Mouse (Mus musculus) heart, adult 2 months (tissue): ENCODE data around the gene Phf1.

ENCODE experiments used
- CTCF ChIP-seq: fragments of 200-600 bp; IDR thresholded peaks from 2 replicates; pipeline ENCODE4 v1.8.1; 2022; ENCODE audit warnings: antibody characterized with exemption, mild to moderate bottlenecking, moderate library complexity
- EP300 ChIP-seq: fragments of 200-500 bp; IDR thresholded peaks from 2 replicates; pipeline ENCODE4 v1.6.1; 2011; ENCODE audit warnings: low read depth, low read length, control low read depth; ENCODE audit not compliant: insufficient read depth
- POLR2A ChIP-seq: fragments of 200-500 bp; IDR thresholded peaks from 2 replicates; pipeline ENCODE4 v1.6.1; 2011; ENCODE audit warnings: mild to moderate bottlenecking, low read depth, low read length, control low read depth; ENCODE audit not compliant: insufficient read depth

DNA sequence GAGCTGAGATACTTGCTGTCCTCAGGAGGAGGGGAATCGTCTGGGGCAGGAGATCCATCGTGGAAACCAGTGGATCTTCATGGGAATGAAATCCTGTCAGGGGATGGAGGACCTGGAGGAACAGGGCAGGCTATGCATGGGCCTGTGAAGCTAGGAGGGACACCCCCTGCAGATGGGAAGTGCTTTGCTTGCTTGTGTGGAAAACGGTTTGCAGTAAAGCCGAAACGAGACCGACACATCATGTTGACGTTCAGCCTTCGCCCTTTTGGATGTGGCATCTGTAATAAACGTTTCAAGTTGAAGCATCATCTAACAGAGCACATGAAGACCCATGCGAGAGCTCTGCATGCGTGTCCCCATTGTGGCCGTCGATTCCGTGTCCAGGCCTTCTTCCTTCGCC, 41.7 kb downstream of the Phf1 start:
- TF ChIP-seq POLR2A, result no peak
- TF ChIP-seq CTCF, result no peak
- no peak for TF ChIP-seq EP300
